Mouse (Mus musculus): ENCODE measurements around the gene Eif3i. TPM values are rescaled to one million over a fixed set of nuclear protein-coding genes. Genes with fewer than 3 reads are reported as not detected.

Gene Eif3i
- total RNA-seq, 2 experiments from 2014 or later: 121 to 122 TPM

Small RNAs within 50 kb of the gene (microRNA-seq; reads per million reads assigned to microRNA genes)
- gene Mir8119: 0 reads per million in 2 experiments

Other genes with a start within 250 kb of the Eif3i start
- gene Zbtb8a, start 222.5 kb downstream of the Eif3i start, total RNA-seq (2021): 1 to 10 TPM; 3.0 to 4.1 TPM
- gene Zbtb8b, start 159.8 kb downstream of the Eif3i start, total RNA-seq (2021): 1 to 10 TPM; 3.6 to 4.6 TPM
- 10 to 100 TPM; 53.4 to 54.5 TPM for gene Bsdc1, start 139.1 kb downstream of the Eif3i start, total RNA-seq (2021)
- gene Tssk3, start 109.6 kb downstream of the Eif3i start, total RNA-seq (2021): not detected
- gene Fam229a, start 109.5 kb downstream of the Eif3i start, total RNA-seq (2021): not detected
- gene Marcksl1, start 87.1 kb downstream of the Eif3i start, total RNA-seq (2021): 100 to 1,000 TPM; 105 to 115 TPM
- gene Hdac1, start 57.9 kb downstream of the Eif3i start, total RNA-seq (2021): 10 to 100 TPM; 45.2 to 55.8 TPM
- 1 to 10 TPM; 2.7 to 2.8 TPM for gene Lck, start 27.0 kb downstream of the Eif3i start, total RNA-seq (2021)
- gene Fam167b, start 22.1 kb downstream of the Eif3i start, total RNA-seq (2021): under 1 TPM in 1 of 2 experiments, not detected in 1; 0.65 TPM
- gene Tmem234, start within 50 bp of the Eif3i start, total RNA-seq (2021): 10 to 100 TPM; 79.1 to 81.4 TPM
- 1 to 10 TPM; 6.0 to 7.7 TPM for gene Dcdc2b, start 13.6 kb upstream of the Eif3i start, total RNA-seq (2021)
- 10 to 100 TPM; 35.3 to 40.6 TPM for gene Iqcc, start 18.5 kb upstream of the Eif3i start, total RNA-seq (2021)
- 10 to 100 TPM; 70.3 to 79.8 TPM for gene Ccdc28b, start 23.3 kb upstream of the Eif3i start, total RNA-seq (2021)
- gene Txlna, start 40.4 kb upstream of the Eif3i start, total RNA-seq (2021): 10 to 100 TPM; 46.1 to 54.7 TPM
- 10 to 100 TPM; 90.7 to 92.5 TPM for gene Kpna6, start 72.1 kb upstream of the Eif3i start, total RNA-seq (2021)
- gene Tmem39b, start 96.2 kb upstream of the Eif3i start, total RNA-seq (2021): 10 to 100 TPM; 11.5 to 15.8 TPM
- gene Khdrbs1, start 141.7 kb upstream of the Eif3i start, total RNA-seq (2021): 10 to 100 TPM; 88.4 to 90.0 TPM
- 100 to 1,000 TPM; 139 to 141 TPM for gene Ptp4a2, start 210.6 kb upstream of the Eif3i start, total RNA-seq (2021)